Mouse (Mus musculus) megakaryocyte, embryonic 14.5 days (primary cell): ENCODE results near the gene Brd9.

Experiments used
- FLI1 ChIP-seq: IDR thresholded peaks from 2 replicates; pipeline ENCODE4 v1.6.1; 2012; ENCODE audit warnings: low read length, inconsistent platforms, mixed read lengths
- GATA1 ChIP-seq: IDR thresholded peaks from 3 replicates; pipeline ENCODE4 v1.6.1; 2012; ENCODE audit warnings: mixed read lengths, low read length, inconsistent platforms, borderline replicate concordance

GRCm38 (mm10) chr13:73963551-73963950, 25.9 kb downstream of the Brd9 start, which contains the start of gene Zdhhc11:
- TF ChIP-seq GATA1 (no peak), FLI1 (no peak)
